Mouse (Mus musculus) naive thymus-derived CD4-positive, alpha-beta T cell, adult 5 months (primary cell): Measurements from ENCODE around the gene Tcaf1. TPM values are rescaled to one million over a fixed set of nuclear protein-coding genes. Genes with fewer than 3 reads are reported as not detected.

Source experiments
- polyA plus RNA-seq: library from polyadenylated mRNA; unstranded; fragments of 100-300 nt; shearing (Covaris generic); gene quantifications from one replicate; pipeline ENCODE4 v1.2.1, GENCODE M21; 2017

The Tcaf1 gene
- polyA plus RNA-seq = not detected

DNA sequence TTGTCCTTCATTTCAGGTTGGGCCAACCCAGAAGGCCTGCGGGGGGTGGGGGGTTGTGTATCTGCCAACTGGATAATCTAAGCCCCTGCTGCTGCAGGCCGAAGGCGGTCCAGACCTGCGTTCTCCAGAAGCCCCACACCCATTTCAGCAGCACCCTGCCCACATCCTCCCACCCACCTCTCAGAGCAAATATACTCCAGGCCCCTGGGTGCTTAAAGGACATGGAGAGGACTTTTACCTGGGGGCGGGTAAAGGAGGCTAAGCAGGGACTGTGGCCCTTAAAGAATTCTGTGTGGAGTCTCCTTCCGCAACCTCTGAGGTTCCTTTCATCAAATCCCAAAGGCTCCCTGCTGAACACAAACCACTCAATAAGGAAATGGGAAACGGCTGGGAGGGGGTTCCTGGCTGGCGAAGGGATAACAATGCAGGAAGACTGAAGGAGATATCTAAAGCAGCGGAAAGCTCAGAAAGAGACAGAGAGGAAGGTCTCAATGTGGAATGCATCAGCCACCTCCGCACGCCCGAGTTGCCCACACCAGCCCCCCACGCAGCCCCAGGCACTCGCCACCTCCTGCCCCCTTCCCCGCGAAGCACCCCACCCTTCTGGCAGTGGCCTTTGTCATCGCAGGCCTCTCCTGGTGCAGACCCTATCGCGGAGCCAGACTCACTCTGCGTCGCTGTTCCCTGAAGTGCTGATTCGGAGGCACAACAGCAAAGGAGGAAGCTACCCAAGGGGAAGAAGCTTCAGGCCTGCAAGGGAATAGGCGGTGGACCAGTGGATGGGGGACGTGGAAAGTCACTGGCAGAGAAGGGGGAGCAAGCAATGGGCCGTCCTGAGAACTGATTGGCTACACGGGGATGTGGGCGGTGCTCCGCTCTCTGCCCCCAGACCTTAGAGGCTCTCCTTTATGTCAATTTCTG lies at the start of gene Tcaf1:
Gene Tcaf1, minus strand, starts transcription at position 798 of the 921 bp plus-strand sequence.

DNA sequence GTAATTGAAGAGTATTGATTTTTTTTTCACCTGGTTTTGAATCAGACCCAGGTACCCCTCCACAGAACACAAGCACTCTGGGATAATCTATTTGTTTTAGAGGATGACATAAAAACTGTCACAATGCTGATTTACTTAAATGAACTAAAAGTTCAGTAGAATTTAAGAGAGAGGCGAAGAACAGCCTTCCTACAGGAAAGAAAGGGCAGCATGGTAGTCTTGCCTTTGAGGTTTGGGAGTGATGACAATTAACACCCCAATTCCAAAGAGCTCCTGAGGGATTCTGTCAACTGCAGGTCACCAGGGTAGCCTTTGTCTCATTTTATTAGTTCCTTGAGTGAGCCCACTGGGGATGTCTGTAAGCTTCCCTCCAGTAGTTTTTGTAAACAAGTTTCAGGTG lies 46.2 kb upstream of the Tcaf1 start, which contains the start of gene Olfr38:
Gene Olfr38, plus strand, starts transcription at position 301 of the 400 bp plus-strand sequence.

DNA sequence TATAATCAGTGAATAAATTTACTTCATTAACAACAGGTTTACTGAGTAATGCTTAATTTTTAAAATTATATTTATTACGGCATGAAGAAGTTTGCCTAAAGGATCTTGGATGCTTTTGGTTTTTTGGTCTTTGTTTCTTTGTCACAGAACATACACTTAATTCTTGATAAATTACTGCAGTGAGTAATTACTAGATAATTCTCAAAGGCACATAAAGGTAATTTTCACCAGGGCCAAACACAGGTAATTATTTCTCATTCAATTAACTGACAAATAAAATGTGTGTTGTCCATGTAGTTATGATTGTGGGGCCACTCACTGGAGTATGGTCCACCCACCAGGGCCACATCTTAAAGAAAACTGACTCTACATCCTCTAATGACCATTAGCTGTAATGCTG lies 29.2 kb upstream of the Tcaf1 start, which contains the start of gene Olfr453:
Gene Olfr453, plus strand, starts transcription at position 301 of the 400 bp plus-strand sequence.

DNA sequence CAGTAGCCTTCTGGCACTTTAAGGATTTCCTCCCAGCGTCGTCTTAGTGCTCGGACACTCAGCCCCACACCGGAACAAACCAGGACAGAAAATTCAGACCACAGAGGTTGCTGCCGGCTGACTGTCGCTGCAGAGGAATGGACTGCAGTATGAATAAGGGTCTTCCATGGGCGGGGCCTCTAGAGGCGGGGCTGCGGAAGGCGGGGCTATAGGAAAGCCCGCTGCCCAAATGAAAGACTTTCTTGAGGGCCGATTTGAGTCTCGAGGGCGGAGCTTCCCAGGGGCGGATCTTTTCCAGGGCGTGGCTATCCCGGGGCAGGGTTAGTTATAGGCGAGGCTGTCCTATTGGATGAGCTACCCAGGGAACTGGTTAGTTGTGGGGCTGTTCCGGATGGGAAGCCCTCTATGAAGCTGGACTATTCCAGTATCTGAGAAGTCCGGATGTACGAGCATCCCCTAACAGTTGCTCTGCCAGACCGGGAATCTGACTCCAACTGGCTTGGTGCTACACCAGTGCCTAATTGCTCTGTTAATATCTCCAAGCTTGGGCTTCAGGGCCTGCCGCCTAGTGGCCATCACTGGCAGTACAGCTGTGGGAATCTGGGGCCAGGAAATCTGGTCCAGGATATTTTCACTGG lies 64.9 kb downstream of the Tcaf1 start, which contains the start of gene Tcaf2:
Gene Tcaf2, minus strand, starts transcription at position 343 of the 638 bp plus-strand sequence.

Other genes with a start within 250 kb of the Tcaf1 start
- gene Olfr458, start 244.9 kb downstream of the Tcaf1 start, polyA plus RNA-seq = not detected
- gene Olfr457, start 233.8 kb downstream of the Tcaf1 start, polyA plus RNA-seq = 0.42 TPM
- gene Olfr456, start 222.9 kb downstream of the Tcaf1 start, polyA plus RNA-seq = not detected
- not detected for gene Olfr455, start 162.5 kb downstream of the Tcaf1 start, polyA plus RNA-seq
- not detected for gene Tcaf3, start 112.4 kb downstream of the Tcaf1 start, polyA plus RNA-seq
- gene Tcaf2, start 64.8 kb downstream of the Tcaf1 start, polyA plus RNA-seq = not detected
- not detected for gene Olfr453, start 29.3 kb upstream of the Tcaf1 start, polyA plus RNA-seq
- not detected for gene Olfr38, start 46.3 kb upstream of the Tcaf1 start, polyA plus RNA-seq
- not detected for gene Olfr452, start 75.0 kb upstream of the Tcaf1 start, polyA plus RNA-seq
- not detected for gene Olfr450, start 101.9 kb upstream of the Tcaf1 start, polyA plus RNA-seq
- gene Olfr449, start 124.3 kb upstream of the Tcaf1 start, polyA plus RNA-seq = not detected
- gene Olfr448, start 180.4 kb upstream of the Tcaf1 start, polyA plus RNA-seq = not detected
- gene Olfr447, start 198.8 kb upstream of the Tcaf1 start, polyA plus RNA-seq = not detected
- gene Olfr446, start 211.3 kb upstream of the Tcaf1 start, polyA plus RNA-seq = not detected
- gene Olfr444, start 239.0 kb upstream of the Tcaf1 start, polyA plus RNA-seq = not detected